Mouse (Mus musculus) testis, adult 2 months (tissue): ENCODE results near the gene Zbtb21.

Experiments used
- CTCF ChIP-seq: fragments of 200-500 bp; IDR thresholded peaks from 2 replicates; pipeline ENCODE4 v1.5.1; 2012; ENCODE audit warnings: low read depth, mild to moderate bottlenecking, inconsistent platforms, low read length, moderate library complexity; ENCODE audit not compliant: control insufficient read depth, insufficient read depth, insufficient replicate concordance
- POLR2A ChIP-seq: fragments of 200-500 bp; IDR thresholded peaks from 2 replicates; pipeline ENCODE4 v1.6.1; 2012; ENCODE audit warnings: low read depth, mild to moderate bottlenecking, inconsistent platforms, low read length, moderate library complexity; ENCODE audit not compliant: control insufficient read depth

DNA sequence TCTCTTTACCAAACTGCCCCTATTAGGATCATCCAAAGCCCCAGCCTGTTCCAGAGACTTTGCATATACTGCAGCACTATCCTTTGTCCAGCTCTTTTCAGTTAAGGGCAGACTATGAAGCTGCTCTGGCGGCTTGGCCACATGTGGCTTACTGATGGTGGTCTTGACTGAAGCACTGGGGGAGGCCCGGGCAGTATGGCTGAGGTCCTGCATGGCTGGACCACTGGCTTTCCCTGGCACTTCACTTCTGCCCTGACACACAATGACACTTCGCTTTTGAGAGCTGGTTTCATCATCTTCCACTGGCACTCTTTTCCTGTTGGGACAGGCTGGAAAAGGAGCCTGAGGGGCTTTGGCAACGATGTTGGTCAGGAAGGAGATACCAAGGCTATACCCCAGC lies 10.1 kb downstream of the Zbtb21 start:
- TF ChIP-seq CTCF (no peak), POLR2A (no peak)
